Mouse (Mus musculus) CD8-positive naive resting alpha-beta T cell, adult 57 days (primary cell): ENCODE results near the gene Olfr821. TPM values are rescaled to one million over a fixed set of nuclear protein-coding genes. Genes with fewer than 3 reads are reported as not detected.

ENCODE experiments used
- total RNA-seq: library from RNA; stranded (reverse); gene quantifications from one replicate; pipeline ENCODE4 v1.2.4, GENCODE M21; 2023

Gene Olfr821
- not detected for total RNA-seq

DNA sequence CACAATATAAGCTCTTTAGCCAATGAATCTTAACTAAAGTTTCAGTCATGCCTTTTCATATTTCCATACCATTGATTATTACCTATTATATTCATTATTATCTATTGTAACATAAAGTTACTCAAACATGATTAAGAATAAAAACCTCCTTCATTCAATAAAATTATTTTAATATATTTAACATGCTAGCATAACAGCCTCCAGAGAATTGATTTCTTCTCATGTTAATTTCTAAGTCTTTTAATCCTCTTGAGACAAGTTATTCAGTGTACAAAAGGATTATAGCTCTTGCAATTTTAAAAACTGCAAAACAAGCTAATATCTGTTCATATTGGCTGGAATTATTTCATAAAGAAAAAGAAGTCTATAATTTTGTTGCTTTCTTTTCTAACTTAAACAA, at the start of gene Olfr821:
Gene Olfr821, plus strand, starts transcription at position 301 of the 400 bp plus-strand sequence.

DNA sequence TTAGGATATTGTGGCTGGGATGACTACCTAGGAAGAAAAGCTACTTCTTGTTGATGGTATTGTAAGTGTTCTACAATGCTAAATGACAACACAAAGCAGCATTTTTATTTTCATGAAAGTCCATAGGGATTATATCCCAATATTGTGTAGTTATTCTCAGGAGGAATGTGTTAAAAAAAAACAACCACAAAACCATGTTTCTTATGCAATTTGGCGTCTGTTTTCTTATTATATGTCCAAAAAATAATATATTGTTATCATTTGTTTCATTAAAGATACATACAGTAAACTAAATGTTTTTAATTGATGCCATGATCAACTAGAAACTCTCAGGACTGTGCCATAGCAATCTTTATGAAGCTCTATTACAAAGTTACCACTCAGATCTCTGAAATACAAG, 45.2 kb upstream of the Olfr821 start, which contains the start of gene Gm10310:
Gene Gm10310, minus strand, starts transcription at position 101 of the 400 bp plus-strand sequence.

GRCm38 (mm10) chr10:130012321-130012720, 17.8 kb upstream of the Olfr821 start, which contains the start of gene Olfr820:
Gene Olfr820 (plus strand): TSS chr10:130012621.

GRCm38 (mm10) chr10:130070910-130071309, 40.8 kb downstream of the Olfr821 start, which contains the start of gene Olfr822:
Gene Olfr822 (plus strand): TSS chr10:130071210.

Other genes starting within 250 kb of the Olfr821 start
- not detected for gene Olfr810, start 235.4 kb upstream of the Olfr821 start, total RNA-seq
- gene Olfr811, start 226.0 kb upstream of the Olfr821 start, total RNA-seq, result not detected
- not detected for gene Olfr812, start 184.3 kb upstream of the Olfr821 start, total RNA-seq
- gene Olfr813, start 175.0 kb upstream of the Olfr821 start, total RNA-seq, result not detected
- gene Olfr814, start 150.5 kb upstream of the Olfr821 start, total RNA-seq, result not detected
- not detected for gene Olfr815, start 124.5 kb upstream of the Olfr821 start, total RNA-seq
- gene Olfr816, start 114.8 kb upstream of the Olfr821 start, total RNA-seq, result not detected
- not detected for gene Olfr818, start 81.2 kb upstream of the Olfr821 start, total RNA-seq
- gene Olfr819, start 63.1 kb upstream of the Olfr821 start, total RNA-seq, result not detected
- not detected for gene Olfr247, start 54.2 kb upstream of the Olfr821 start, total RNA-seq
- 0.15 TPM for gene Gm10310, start 45.3 kb upstream of the Olfr821 start, total RNA-seq
- not detected for gene Olfr820, start 17.7 kb upstream of the Olfr821 start, total RNA-seq
- not detected for gene Olfr822, start 40.9 kb downstream of the Olfr821 start, total RNA-seq
- not detected for gene Olfr823, start 85.0 kb downstream of the Olfr821 start, total RNA-seq
- gene Olfr824, start 99.7 kb downstream of the Olfr821 start, total RNA-seq, result not detected
- gene Olfr825, start 136.4 kb downstream of the Olfr821 start, total RNA-seq, result not detected
- not detected for gene Olfr826, start 153.8 kb downstream of the Olfr821 start, total RNA-seq
- gene Olfr827, start 184.1 kb downstream of the Olfr821 start, total RNA-seq, result not detected
- gene Neurod4, start 249.9 kb downstream of the Olfr821 start, total RNA-seq, result not detected